Comparison of ENCODE assay signal across 7 mouse cellular contexts in genomic region chr7:28727649-28728340, GRCm38 (mm10). TPM values are rescaled to one million over a fixed set of nuclear protein-coding genes. Genes with fewer than 3 reads are reported as not detected.
A peak's percentile ranks its signal among the peaks of the same experiment; 100 is the strongest.
DNase-seq lines count a peak whose midpoint lies in the region; ATAC-seq lines count a peak whose summit lies in the region.

No protein-coding gene starts in this region.

- peaks cover 10% of the 10 kb centered on the region for H3K9me3 ChIP-seq in hindbrain, embryonic 12.5 days (replicated peaks)
- H3K9me3 ChIP-seq in neural tube, embryonic 13.5 days = peaks cover 7% of the 10 kb centered on the region; the same call in 1 of the 2 replicates

- 54% methylated on average over 10 of the region's 10 CpGs for WGBS in hindbrain, embryonic 12.5 days
- 27% methylated on average over 10 of the region's 10 CpGs for WGBS in neural tube, embryonic 13.5 days

- no peak overlapping the region for H3K4me3 ChIP-seq in hindbrain, embryonic 12.5 days
- H3K4me3 ChIP-seq in neural tube, embryonic 13.5 days = no peak overlapping the region

- peaks cover 11% of the 10 kb centered on the region for H3K27me3 ChIP-seq in hindbrain, embryonic 12.5 days
- peaks cover 15% of the 10 kb centered on the region for H3K27me3 ChIP-seq in neural tube, embryonic 13.5 days

- peaks cover 2% of the 10 kb centered on the region for H3K4me1 ChIP-seq in hindbrain, embryonic 12.5 days
- H3K4me1 ChIP-seq in neural tube, embryonic 13.5 days (replicated peaks) = peaks cover 25% of the 10 kb centered on the region

- H3K27ac ChIP-seq in hindbrain, embryonic 12.5 days = no peak overlapping the region
- H3K27ac ChIP-seq in neural tube, embryonic 13.5 days (replicated peaks) = 0 out of 2 replicates have a peak overlapping the region, but pooled peaks have one; percentile 23

- H3K4me2 ChIP-seq in hindbrain, embryonic 12.5 days (replicated peaks) = no peak overlapping the region
- H3K4me2 ChIP-seq in neural tube, embryonic 13.5 days = no peak overlapping the region

- peak; percentile 43 for ATAC-seq in hindbrain, embryonic 12.5 days (ENCODE audit: low FRiP score)
- peak; percentile 54; the same call in 1 of the 2 replicates for ATAC-seq in neural tube, embryonic 13.5 days (ENCODE audit: low read depth)

- 0 out of 2 replicates have a peak overlapping the region, but pooled peaks have one; percentile 23 for H3K9ac ChIP-seq in hindbrain, embryonic 12.5 days
- H3K9ac ChIP-seq in neural tube, embryonic 13.5 days = 0 out of 2 replicates have a peak overlapping the region, but pooled peaks have one; percentile 22

- H3K36me3 ChIP-seq in hindbrain, embryonic 12.5 days = no peaks in the 10 kb centered on the region
- H3K36me3 ChIP-seq in neural tube, embryonic 13.5 days = no peaks in the 10 kb centered on the region

- DNase-seq in kidney, adult 18-20 months = peak; percentile 11
- DNase-seq in kidney, adult 8-10 months = no peak
- DNase-seq in adipocyte (ENCODE audit: low spot score) = peak; percentile 14
- no peak for DNase-seq in ovary, postnatal 14 days (ENCODE audit: low spot score)
- DNase-seq in cerebellum, adult 11-12 months = no peak

RNA-seq across cellular contexts. Expression of gene Fbxo17, which starts 11.2 kb away (rescaled TPM):
- 8.5 and 11.1 TPM in 2 replicates for polyA plus RNA-seq in hindbrain, embryonic 12.5 days (2016; fragmentation: Nextera tagmentation; extraction: Ambion mirVana)
- 6.3 and 7.1 TPM in 2 replicates for polyA plus RNA-seq in neural tube, embryonic 13.5 days (2015; fragmentation: Nextera tagmentation; extraction: Ambion mirVana)

RNA-seq across cellular contexts. Expression of gene Mrps12, which starts 13.8 kb away (rescaled TPM):
- polyA plus RNA-seq in hindbrain, embryonic 12.5 days (2016; fragmentation: Nextera tagmentation; extraction: Ambion mirVana) = 107 and 116 TPM in 2 replicates
- 115 and 122 TPM in 2 replicates for polyA plus RNA-seq in neural tube, embryonic 13.5 days (2015; fragmentation: Nextera tagmentation; extraction: Ambion mirVana)

RNA-seq across cellular contexts. Expression of gene Sars2, which starts 14.0 kb away (rescaled TPM):
- 25.7 and 28.0 TPM in 2 replicates for polyA plus RNA-seq in hindbrain, embryonic 12.5 days (2016; fragmentation: Nextera tagmentation; extraction: Ambion mirVana)
- polyA plus RNA-seq in neural tube, embryonic 13.5 days (2015; fragmentation: Nextera tagmentation; extraction: Ambion mirVana) = 23.0 and 24.6 TPM in 2 replicates

RNA-seq across cellular contexts. Expression of gene Ccer2, which starts 28.2 kb away (rescaled TPM):
- polyA plus RNA-seq in hindbrain, embryonic 12.5 days (2016; fragmentation: Nextera tagmentation; extraction: Ambion mirVana) = 3.2 and 4.0 TPM in 2 replicates
- polyA plus RNA-seq in neural tube, embryonic 13.5 days (2015; fragmentation: Nextera tagmentation; extraction: Ambion mirVana) = 7.3 and 8.7 TPM in 2 replicates

RNA-seq across cellular contexts. Expression of gene Fbxo27, which starts 35.1 kb away (rescaled TPM):
- 7.0 and 8.9 TPM in 2 replicates for polyA plus RNA-seq in hindbrain, embryonic 12.5 days (2016; fragmentation: Nextera tagmentation; extraction: Ambion mirVana)
- 4.8 and 6.5 TPM in 2 replicates for polyA plus RNA-seq in neural tube, embryonic 13.5 days (2015; fragmentation: Nextera tagmentation; extraction: Ambion mirVana)

Comparison
In these comparisons a context has a peak if more than half of its experiments do, and no peak if none do; other contexts are left out.
1. DNase-seq: peak in kidney, adult 18-20 months (single experiment) and adipocyte (single experiment); none in kidney, adult 8-10 months (0 of 2), ovary, postnatal 14 days (single experiment) and cerebellum, adult 11-12 months (single experiment).